Mouse (Mus musculus): ENCODE data around the gene Hmgn2. TPM values are rescaled to one million over a fixed set of nuclear protein-coding genes. Genes with fewer than 3 reads are reported as not detected.
A peak's percentile ranks its signal among the peaks of the same experiment; 100 is the strongest.

Hmgn2 gene
- total RNA-seq (2014; rRNA removed) (231 and 262 TPM in 2 replicates), polyA plus RNA-seq (2015; fragmentation: Nextera tagmentation; extraction: Ambion mirVana) (858 and 919 TPM in 2 replicates)

DNA sequence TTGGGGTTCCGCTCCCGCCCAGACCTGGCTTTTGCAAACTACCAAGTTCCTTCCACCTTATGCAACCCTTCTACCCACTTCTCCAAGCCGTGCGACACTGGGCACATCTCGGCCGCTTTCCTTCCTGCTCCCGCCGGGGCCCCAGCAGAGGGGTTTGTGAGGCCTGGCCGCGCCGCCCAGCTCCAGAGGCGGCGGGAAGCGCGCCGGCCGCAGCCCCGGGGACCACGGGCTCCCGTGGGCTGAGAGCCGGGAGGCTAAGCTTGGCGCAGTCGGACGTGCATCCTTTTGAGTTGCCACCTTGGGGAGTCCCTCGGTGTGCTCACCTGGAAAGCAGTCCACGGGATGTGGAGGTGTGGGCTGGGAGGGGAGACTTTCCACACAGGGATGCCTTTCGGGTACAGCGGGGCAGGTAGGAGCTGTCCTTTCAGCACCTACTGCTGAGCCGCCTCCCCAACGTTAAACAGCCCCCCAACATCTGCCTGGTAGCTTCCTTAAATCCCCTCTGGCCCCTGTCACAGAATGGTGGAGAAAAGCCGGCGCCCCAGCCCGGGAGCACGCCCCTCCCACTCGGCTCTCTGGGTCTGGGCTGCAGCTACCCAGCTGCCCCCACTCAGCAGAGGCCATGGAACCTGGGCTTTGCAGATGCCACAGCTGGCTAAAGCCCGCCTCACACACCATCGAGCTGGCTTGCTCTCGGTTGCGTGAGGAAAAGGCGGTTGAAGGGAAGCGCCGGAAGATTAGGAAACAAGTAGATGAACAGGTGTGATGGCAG, at the start of gene Hmgn2:
Gene Hmgn2 (minus strand): TSS at position 501 of the 772 bp plus-strand sequence.
- Histone ChIP-seq H3K9me3 (ENCODE audit: low read length) (no peaks in the 10 kb centered on the region), H3K4me2 (ENCODE audit: low read depth, low read length, poor library complexity, severe bottlenecking) (peak within 1 kb of the TSS; percentile 80), H3K4me1 (ENCODE audit: insufficient read depth, low read length) (0 out of 2 replicates have a peak, but pooled peaks cover 10% of the 10 kb centered on the region), H3K27ac (ENCODE audit: low read depth, low read length) (peak within 1 kb of the TSS; percentile 99), H3K36me3 (ENCODE audit: insufficient read depth, low read length) (peaks cover 12% of the 10 kb centered on the region; the same call in 1 of the 2 replicates), H3K9ac (replicated peaks; ENCODE audit: low read length, poor library complexity, severe bottlenecking) (peak within 1 kb of the TSS; percentile 95), H3K4me3 (ENCODE audit: low read depth, low read length) (peak within 1 kb of the TSS; percentile 53), H3K27me3 (ENCODE audit: insufficient read depth, low read length) (no peaks in the 10 kb centered on the region)
- DNase-seq (ENCODE audit: low spot score): peak; percentile 52
- under 1% methylated on average over 41 of the region's 42 CpGs for WGBS
- TF ChIP-seq CTCF (IDR thresholded peaks at IDR 0.05): no peak
- ATAC-seq (ENCODE audit: low FRiP score): peak; percentile 66

DNA sequence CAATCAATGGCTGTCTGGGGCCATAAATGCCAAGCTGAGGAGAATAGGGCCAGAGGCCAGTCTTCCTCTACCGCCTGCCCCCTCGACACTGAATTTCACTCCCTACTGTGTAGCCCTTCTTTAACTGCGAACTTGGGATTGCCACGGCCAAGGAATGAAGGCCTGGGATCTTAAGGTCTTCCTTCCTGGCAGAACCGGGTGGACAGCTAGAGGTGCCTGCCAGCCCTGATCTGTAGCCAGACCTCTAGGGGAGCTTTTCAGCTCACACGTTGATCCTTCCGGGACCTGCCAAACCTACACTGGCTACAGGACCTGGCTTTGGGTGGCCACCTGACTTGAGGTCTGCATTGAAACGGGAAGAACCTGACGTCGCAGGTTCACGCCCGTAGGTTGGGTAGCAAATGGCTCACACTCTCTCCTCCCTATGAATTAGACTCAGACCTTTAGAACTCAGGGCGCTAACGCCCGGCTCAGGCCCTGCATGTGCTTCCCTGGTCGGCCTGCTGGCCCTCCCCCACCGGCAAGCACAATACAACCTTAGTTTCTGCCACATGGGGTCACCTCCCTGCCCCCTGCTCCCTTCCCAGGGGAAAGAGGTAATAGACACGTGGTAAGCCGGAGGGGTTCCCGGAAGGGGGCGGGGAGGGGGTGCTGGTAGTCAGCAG, 48.9 kb upstream of the Hmgn2 start:
- DNase-seq (ENCODE audit: low spot score) (no peak), ATAC-seq (ENCODE audit: low FRiP score) (no peak)
- Histone ChIP-seq H3K4me1 (ENCODE audit: insufficient read depth, low read length) (peaks cover 8% of the 10 kb centered on the region), H3K9me3 (ENCODE audit: low read length) (no peaks in the 10 kb centered on the region), H3K4me2 (ENCODE audit: low read depth, low read length, poor library complexity, severe bottlenecking) (peak overlapping the region; percentile 70), H3K9ac (replicated peaks; ENCODE audit: low read length, poor library complexity, severe bottlenecking) (no peak overlapping the region), H3K4me3 (ENCODE audit: low read depth, low read length) (peak overlapping the region; percentile 36), H3K27me3 (ENCODE audit: insufficient read depth, low read length) (peaks cover 18% of the 10 kb centered on the region), H3K36me3 (ENCODE audit: insufficient read depth, low read length) (no peaks in the 10 kb centered on the region), H3K27ac (ENCODE audit: low read depth, low read length) (no peak overlapping the region)
- 7% methylated on average over 21 of the region's 21 CpGs for WGBS
- TF ChIP-seq CTCF (IDR thresholded peaks at IDR 0.05): no peak

DNA sequence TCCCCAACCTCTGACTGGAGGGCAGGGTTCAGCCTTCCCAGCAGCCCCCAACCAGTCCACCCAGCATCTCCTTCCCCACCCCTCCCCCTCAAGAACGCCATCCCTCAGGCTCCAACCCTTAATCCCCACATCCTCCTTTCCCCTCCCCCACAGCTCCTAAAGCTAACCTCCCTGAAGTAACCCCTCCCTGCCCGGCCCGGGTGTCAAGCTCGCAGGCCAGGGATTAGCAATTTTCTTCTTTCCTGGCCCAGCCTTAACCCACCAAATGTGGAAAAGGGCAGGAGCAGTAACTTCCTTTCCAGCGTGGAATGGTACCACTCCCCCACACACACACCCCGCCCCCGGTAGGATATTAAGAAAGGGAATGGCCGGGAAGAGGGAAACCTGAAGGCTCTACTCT, 48.3 kb upstream of the Hmgn2 start:
- peaks cover 8% of the 10 kb centered on the region for H3K4me1 ChIP-seq (ENCODE audit: insufficient read depth, low read length)
- H3K4me3 ChIP-seq (ENCODE audit: low read depth, low read length): no peak overlapping the region
- DNase-seq (ENCODE audit: low spot score): no peak
- H3K9ac ChIP-seq (replicated peaks; ENCODE audit: low read length, poor library complexity, severe bottlenecking): no peak overlapping the region
- H3K4me2 ChIP-seq (ENCODE audit: low read depth, low read length, poor library complexity, severe bottlenecking): no peak overlapping the region
- ATAC-seq (ENCODE audit: low FRiP score): no peak
- H3K36me3 ChIP-seq (ENCODE audit: insufficient read depth, low read length): no peaks in the 10 kb centered on the region
- H3K27me3 ChIP-seq (ENCODE audit: insufficient read depth, low read length): peaks cover 18% of the 10 kb centered on the region
- H3K9me3 ChIP-seq (ENCODE audit: low read length): no peaks in the 10 kb centered on the region
- H3K27ac ChIP-seq (ENCODE audit: low read depth, low read length): no peak overlapping the region
- WGBS: 5% methylated on average over 8 of the region's 8 CpGs
- TF ChIP-seq CTCF (IDR thresholded peaks at IDR 0.05): no peak

DNA sequence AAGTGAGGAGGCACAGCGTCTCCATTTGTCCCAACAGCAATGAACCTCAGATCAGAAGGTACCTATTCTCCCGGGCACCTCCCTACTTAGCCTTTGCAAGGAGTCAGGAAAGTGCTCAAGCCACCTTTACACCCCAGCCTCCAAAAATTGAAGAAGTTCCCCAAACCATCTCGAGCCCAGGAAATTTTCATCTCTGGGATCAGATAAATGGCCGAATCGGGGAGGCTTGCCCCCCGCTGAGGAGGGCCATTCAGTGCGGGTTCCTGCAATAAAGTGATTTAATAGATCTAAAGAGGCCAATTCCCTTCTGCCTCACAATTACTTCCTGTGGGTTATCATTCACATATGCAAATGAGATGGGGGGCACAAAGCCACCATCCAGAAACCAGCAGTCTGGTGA, 47.8 kb upstream of the Hmgn2 start:
- ATAC-seq (ENCODE audit: low FRiP score) (no peak), DNase-seq (ENCODE audit: low spot score) (no peak)
- Histone ChIP-seq H3K27me3 (ENCODE audit: insufficient read depth, low read length) (peaks cover 18% of the 10 kb centered on the region), H3K36me3 (ENCODE audit: insufficient read depth, low read length) (no peaks in the 10 kb centered on the region), H3K27ac (ENCODE audit: low read depth, low read length) (no peak overlapping the region), H3K9ac (replicated peaks; ENCODE audit: low read length, poor library complexity, severe bottlenecking) (no peak overlapping the region), H3K4me3 (ENCODE audit: low read depth, low read length) (no peak overlapping the region), H3K9me3 (ENCODE audit: low read length) (no peaks in the 10 kb centered on the region), H3K4me1 (ENCODE audit: insufficient read depth, low read length) (peaks cover 8% of the 10 kb centered on the region), H3K4me2 (ENCODE audit: low read depth, low read length, poor library complexity, severe bottlenecking) (no peak overlapping the region)
- 9% methylated on average over 7 of the region's 7 CpGs for WGBS
- TF ChIP-seq CTCF (IDR thresholded peaks at IDR 0.05): no peak

DNA sequence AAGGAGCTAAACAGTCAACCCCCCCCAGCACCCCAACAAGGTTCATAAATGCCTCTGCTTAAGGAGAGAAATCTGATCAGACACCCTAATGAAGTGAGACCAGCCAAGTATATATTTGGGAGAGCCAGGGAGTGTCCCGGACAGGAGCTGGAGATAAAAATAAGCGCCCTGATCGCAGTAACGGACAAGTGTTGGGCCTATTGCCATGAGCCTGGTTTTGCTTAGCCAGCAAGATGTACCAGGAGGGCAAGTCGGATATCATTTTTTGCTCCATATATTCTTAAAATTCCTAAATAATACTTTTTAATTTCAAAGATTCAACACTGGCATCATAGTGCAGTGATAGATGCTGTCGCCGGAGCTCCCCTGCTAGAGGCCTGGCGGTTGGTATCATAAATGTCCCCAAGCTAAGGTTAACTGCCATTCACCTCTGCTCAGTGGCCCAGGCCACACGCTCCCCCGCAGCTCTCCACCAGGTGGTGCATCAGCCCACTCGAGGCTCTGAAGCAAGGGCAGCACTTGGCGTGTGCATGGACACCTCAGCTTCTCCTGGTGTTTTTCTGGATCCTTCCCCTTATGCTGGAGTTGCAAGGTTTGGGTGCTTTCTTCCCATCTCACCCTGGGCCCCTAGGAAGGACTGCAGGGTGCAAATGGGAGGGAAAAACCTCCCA, 44.5 kb upstream of the Hmgn2 start:
- DNase-seq (ENCODE audit: low spot score) (no peak), ATAC-seq (ENCODE audit: low FRiP score) (no peak)
- Histone ChIP-seq H3K4me2 (ENCODE audit: low read depth, low read length, poor library complexity, severe bottlenecking) (no peak overlapping the region), H3K9me3 (ENCODE audit: low read length) (no peaks in the 10 kb centered on the region), H3K4me3 (ENCODE audit: low read depth, low read length) (no peak overlapping the region), H3K4me1 (ENCODE audit: insufficient read depth, low read length) (peaks cover 3% of the 10 kb centered on the region; the same call in 1 of the 2 replicates), H3K27ac (ENCODE audit: low read depth, low read length) (no peak overlapping the region), H3K36me3 (ENCODE audit: insufficient read depth, low read length) (no peaks in the 10 kb centered on the region), H3K27me3 (ENCODE audit: insufficient read depth, low read length) (peaks cover 13% of the 10 kb centered on the region), H3K9ac (replicated peaks; ENCODE audit: low read length, poor library complexity, severe bottlenecking) (no peak overlapping the region)
- peak; percentile 78 for TF ChIP-seq CTCF (IDR thresholded peaks at IDR 0.05)
- 53% methylated on average over 12 of the region's 12 CpGs for WGBS

All from midbrain, postnatal 0 days (tissue).